Mouse (Mus musculus): ENCODE data around the gene Ttc28.

- TF ChIP-seq GATA1 (IDR thresholded peaks at IDR 0.05; ENCODE audit: low read length), result no peak
- no peak for TF ChIP-seq TAL1 (IDR thresholded peaks at IDR 0.05; ENCODE audit: low read length)
Measured at GRCm38 (mm10) chr5:111096750-111097149, 217.1 kb downstream of the Ttc28 start.

Measured in erythroblast, embryonic 14.5 days (primary cell).